ENCODE assay signal across 27 mouse cellular contexts in genomic region chr4:154228336-154228735, GRCm38 (mm10). TPM values are rescaled to one million over a fixed set of nuclear protein-coding genes. Genes with fewer than 3 reads are reported as not detected.
DNase-seq lines count a peak whose midpoint lies in the region; ATAC-seq lines count a peak whose summit lies in the region.
"Had no signal": no experiment of that assay in that cellular context is flagged by ENCODE, and none has a peak within 500 bp of the region (broad histone marks: within the 10 kb centered on the region; RNA-seq: fewer than 3 reads in every experiment).

No protein-coding gene starts in this region.

- H3K4me1 ChIP-seq in midbrain, embryonic 10.5 days, result peaks cover 41% of the 10 kb centered on the region
- peaks cover 14% of the 10 kb centered on the region for H3K4me1 ChIP-seq in midbrain, embryonic 13.5 days (replicated peaks)
- H3K4me1 ChIP-seq in heart, embryonic 12.5 days (replicated peaks), result peaks cover 89% of the 10 kb centered on the region
- H3K4me1 ChIP-seq: liver, embryonic 12.5 days; megakaryocyte, embryonic 14.5 days had no signal

- H3K4me2 ChIP-seq in midbrain, embryonic 13.5 days (replicated peaks), result no peak overlapping the region
- H3K4me2 ChIP-seq in heart, embryonic 12.5 days, result no peak overlapping the region
- H3K4me2 ChIP-seq: embryonic facial prominence, embryonic 12.5 days; intestine, embryonic 15.5 days; limb, embryonic 13.5 days; liver, embryonic 12.5 days; midbrain, embryonic 15.5 days; neural tube, embryonic 13.5 days had no signal

- no peaks in the 10 kb centered on the region for H3K27me3 ChIP-seq in midbrain, embryonic 10.5 days (ENCODE audit: low read depth, poor library complexity, severe bottlenecking)
- no peaks in the 10 kb centered on the region for H3K27me3 ChIP-seq in midbrain, embryonic 13.5 days
- no peaks in the 10 kb centered on the region for H3K27me3 ChIP-seq in heart, embryonic 12.5 days (replicated peaks)
- H3K27me3 ChIP-seq: CH12.LX; embryonic facial prominence, embryonic 12.5 days; intestine, embryonic 15.5 days; limb, embryonic 13.5 days; midbrain, embryonic 15.5 days; neural tube, embryonic 13.5 days; Patski had no signal

- no peak overlapping the region for H3K4me3 ChIP-seq in midbrain, embryonic 10.5 days
- no peak overlapping the region for H3K4me3 ChIP-seq in midbrain, embryonic 13.5 days (replicated peaks)
- no peak overlapping the region for H3K4me3 ChIP-seq in heart, embryonic 12.5 days
- H3K4me3 ChIP-seq: embryonic facial prominence, embryonic 12.5 days; intestine, embryonic 15.5 days; limb, embryonic 13.5 days; liver, embryonic 12.5 days; megakaryocyte, embryonic 14.5 days; midbrain, embryonic 15.5 days; neural tube, embryonic 13.5 days had no signal

- H3K9ac ChIP-seq in midbrain, embryonic 13.5 days (replicated peaks), result no peak overlapping the region
- H3K9ac ChIP-seq in heart, embryonic 12.5 days, result 0 out of 2 replicates have a peak overlapping the region, but pooled peaks have one; percentile 10
- H3K9ac ChIP-seq: embryonic facial prominence, embryonic 12.5 days; forebrain, postnatal 0 days; intestine, embryonic 15.5 days; limb, embryonic 13.5 days; liver, embryonic 12.5 days; midbrain, embryonic 15.5 days; neural tube, embryonic 13.5 days had no signal

- 0 out of 2 replicates have a peak overlapping the region, but pooled peaks have one; percentile 14 for H3K27ac ChIP-seq in midbrain, embryonic 10.5 days (replicated peaks)
- H3K27ac ChIP-seq in midbrain, embryonic 13.5 days, result no peak overlapping the region
- no peak overlapping the region for H3K27ac ChIP-seq in heart, embryonic 12.5 days (ENCODE audit: poor library complexity, severe bottlenecking)
- H3K27ac ChIP-seq: embryonic facial prominence, embryonic 12.5 days; intestine, embryonic 15.5 days; limb, embryonic 13.5 days; liver, embryonic 12.5 days; midbrain, embryonic 15.5 days; neural tube, embryonic 13.5 days had no signal

- intact Hi-C loops in heart, postnatal 14 days (cut with DNase I), result no loop called here

- no peak for DNase-seq in midbrain, embryonic 10.5 days (ENCODE audit: low spot score)
- peak; percentile 75 for DNase-seq in heart, postnatal 14 days
- DNase-seq in frontal cortex, adult 2 months (ENCODE audit: extremely low spot score in 1 of 2, low spot score in 1 of 2), result no peak
- no peak for DNase-seq in cerebellum, postnatal 25 days
- no peak for DNase-seq in lung, postnatal 25 days (ENCODE audit: low spot score)
- DNase-seq: adrenal gland, postnatal 36 days; cerebellum, adult 11-12 months; cerebellum, postnatal 10 days; forebrain, postnatal 0 days; kidney, postnatal 4 days; lung, adult 18-20 months; lung, postnatal 10 days; thymus, postnatal 25 days had no signal

- ATAC-seq in midbrain, embryonic 13.5 days, result no peak
- ATAC-seq in heart, embryonic 12.5 days (ENCODE audit: insufficient number of reproducible peaks, low FRiP score), result no peak
- ATAC-seq: forebrain, postnatal 0 days; hindbrain, embryonic 16.5 days; intestine, embryonic 15.5 days; liver, embryonic 12.5 days; midbrain, embryonic 15.5 days; Patski had no signal

- no peaks in the 10 kb centered on the region for H3K36me3 ChIP-seq in midbrain, embryonic 10.5 days
- H3K36me3 ChIP-seq in midbrain, embryonic 13.5 days, result no peaks in the 10 kb centered on the region
- H3K36me3 ChIP-seq in heart, embryonic 12.5 days, result no peaks in the 10 kb centered on the region
- H3K36me3 ChIP-seq: embryonic facial prominence, embryonic 12.5 days; G1E; intestine, embryonic 15.5 days; limb, embryonic 13.5 days; liver, embryonic 12.5 days; midbrain, embryonic 15.5 days; neural tube, embryonic 13.5 days had no signal

- 74% methylated on average over 11 of the region's 11 CpGs for WGBS in midbrain, embryonic 10.5 days
- WGBS in midbrain, embryonic 13.5 days, result 56% methylated on average over 11 of the region's 11 CpGs
- 30% methylated on average over 11 of the region's 11 CpGs for WGBS in heart, embryonic 12.5 days

- no peaks in the 10 kb centered on the region for H3K9me3 ChIP-seq in midbrain, embryonic 10.5 days (replicated peaks)
- H3K9me3 ChIP-seq in midbrain, embryonic 13.5 days, result no peaks in the 10 kb centered on the region
- no peaks in the 10 kb centered on the region for H3K9me3 ChIP-seq in heart, embryonic 12.5 days (replicated peaks)
- H3K9me3 ChIP-seq: embryonic facial prominence, embryonic 12.5 days; intestine, embryonic 15.5 days; limb, embryonic 13.5 days; liver, embryonic 12.5 days; megakaryocyte, embryonic 14.5 days; midbrain, embryonic 15.5 days; neural tube, embryonic 13.5 days had no signal

RNA-seq across cellular contexts. Expression of gene Megf6, which starts 57.8 kb away (rescaled TPM):
- 21.6 and 23.4 TPM in 2 replicates for polyA plus RNA-seq in midbrain, embryonic 10.5 days (2016; fragmentation: Nextera tagmentation; extraction: Ambion mirVana)
- 6.8 and 6.9 TPM in 2 replicates for polyA plus RNA-seq in midbrain, embryonic 13.5 days (2015; fragmentation: Nextera tagmentation; extraction: Ambion mirVana)
- 16.0 and 19.4 TPM in 2 replicates for polyA plus RNA-seq in heart, embryonic 12.5 days (2016; fragmentation: Nextera tagmentation; extraction: Ambion mirVana)
- 10 to 100 TPM; 18.2 to 20.6 TPM for total RNA-seq in heart, postnatal 14 days (2021)
- 3.0 and 5.4 TPM in 2 replicates for polyA plus RNA-seq in frontal cortex, adult 2 months (2012; rRNA removed)
- total RNA-seq: CH12.LX; hematopoietic stem cell, adult 5-6 weeks had no signal

Comparison
In these comparisons a context has a peak if more than half of its experiments do, and no peak if none do; other contexts are left out.
1. DNase-seq: peak in heart, postnatal 14 days (2 of 2); none in midbrain, embryonic 10.5 days (single experiment), frontal cortex, adult 2 months (0 of 2), cerebellum, postnatal 25 days (0 of 2) and lung, postnatal 25 days (single experiment).